Mouse (Mus musculus): ENCODE data around the gene Gm9821.
A peak's percentile ranks its signal among the peaks of the same experiment; 100 is the strongest.

The Gm9821 gene

GRCm38 (mm10) chr2:91973416-91974135 lies 28.1 kb downstream of the Gm9821 start:
- no peak for DNase-seq

GRCm38 (mm10) chr2:91975581-91976541 lies 30.4 kb downstream of the Gm9821 start, which contains the start of gene Dgkz:
Dgkz (minus strand) TSS chr2:91975864.
- DNase-seq: peak; percentile 42 to 58

- DNase-seq: no peak
Measured at GRCm38 (mm10) chr2:91977960-91978359, 32.5 kb downstream of the Gm9821 start.

GRCm38 (mm10) chr2:91978547-91978946 lies 33.0 kb downstream of the Gm9821 start:
- no peak for DNase-seq

GRCm38 (mm10) chr2:91980245-91980644 lies 34.7 kb downstream of the Gm9821 start:
- DNase-seq: no peak

GRCm38 (mm10) chr2:91980830-91981229 lies 35.3 kb downstream of the Gm9821 start:
- no peak for DNase-seq

GRCm38 (mm10) chr2:91984439-91984838 lies 38.9 kb downstream of the Gm9821 start:
- DNase-seq: no peak

- no peak for DNase-seq
Measured at GRCm38 (mm10) chr2:91984906-91985525, 39.5 kb downstream of the Gm9821 start.

- DNase-seq: peak; percentile 65 to 70
Measured at GRCm38 (mm10) chr2:91986071-91986470, 40.6 kb downstream of the Gm9821 start.

GRCm38 (mm10) chr2:91987542-91987941 lies 42.0 kb downstream of the Gm9821 start:
- DNase-seq: peak; percentile 96 to 99

- DNase-seq: peak in 1 of 2 experiments; percentile 62
Measured at GRCm38 (mm10) chr2:91989750-91990149, 44.2 kb downstream of the Gm9821 start.

DNA sequence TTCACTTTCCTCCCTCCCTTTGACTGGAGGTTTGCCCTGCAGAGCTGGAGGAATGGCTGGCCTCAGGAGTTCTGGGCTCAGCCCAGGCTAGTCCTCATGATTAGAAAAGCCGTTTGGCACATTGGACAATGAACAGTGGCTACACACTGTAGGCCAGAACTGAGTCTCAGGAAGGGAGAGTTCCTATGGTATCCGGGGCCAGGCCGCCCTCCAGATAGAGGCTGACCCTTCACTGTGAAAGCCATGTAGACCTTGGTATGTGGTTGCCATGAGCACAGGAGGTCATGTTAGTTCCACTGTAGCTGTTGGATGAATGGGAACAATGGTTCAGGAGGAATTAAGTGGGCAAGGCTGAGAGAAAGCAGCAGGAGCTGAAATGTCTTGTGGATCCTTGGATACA lies 47.9 kb downstream of the Gm9821 start:
- no peak for DNase-seq

DNA sequence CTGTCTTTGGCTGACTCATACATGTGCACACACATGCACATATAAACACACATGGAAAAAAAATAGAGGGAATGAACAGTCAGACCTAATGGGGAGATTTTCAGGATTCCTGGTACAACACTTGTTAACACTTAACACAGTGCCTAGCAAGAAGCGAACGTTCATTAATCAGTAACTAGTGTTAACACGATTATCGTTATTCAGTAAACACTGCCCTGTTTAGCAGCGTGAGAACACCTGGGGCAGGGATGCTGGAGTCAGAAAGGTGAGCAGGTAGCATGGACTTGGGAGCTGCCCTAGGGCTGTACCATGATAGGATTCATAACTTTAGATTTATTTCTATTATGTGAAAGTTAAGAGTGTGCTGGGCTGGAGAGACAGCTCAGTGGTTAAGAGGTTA lies 50.5 kb downstream of the Gm9821 start:
- DNase-seq: no peak

All from cerebellum, postnatal 14 days (tissue).